Mouse (Mus musculus) frontal cortex, postnatal 36 days (tissue): ENCODE measurements at regions not wholly inside any gene's neighbourhood (a gene's known extent, or its start where the extent isn't known, plus 50 kb on each side); places are given as distances from the start of the nearest gene placed in this dataset.

Experiments used
- DNase-seq, 2 experiments: peaks; one replicate each; pipeline ENCODE4 v3.0.0; 2022; ENCODE audit warnings: low spot score in 2 of 2

DNA sequence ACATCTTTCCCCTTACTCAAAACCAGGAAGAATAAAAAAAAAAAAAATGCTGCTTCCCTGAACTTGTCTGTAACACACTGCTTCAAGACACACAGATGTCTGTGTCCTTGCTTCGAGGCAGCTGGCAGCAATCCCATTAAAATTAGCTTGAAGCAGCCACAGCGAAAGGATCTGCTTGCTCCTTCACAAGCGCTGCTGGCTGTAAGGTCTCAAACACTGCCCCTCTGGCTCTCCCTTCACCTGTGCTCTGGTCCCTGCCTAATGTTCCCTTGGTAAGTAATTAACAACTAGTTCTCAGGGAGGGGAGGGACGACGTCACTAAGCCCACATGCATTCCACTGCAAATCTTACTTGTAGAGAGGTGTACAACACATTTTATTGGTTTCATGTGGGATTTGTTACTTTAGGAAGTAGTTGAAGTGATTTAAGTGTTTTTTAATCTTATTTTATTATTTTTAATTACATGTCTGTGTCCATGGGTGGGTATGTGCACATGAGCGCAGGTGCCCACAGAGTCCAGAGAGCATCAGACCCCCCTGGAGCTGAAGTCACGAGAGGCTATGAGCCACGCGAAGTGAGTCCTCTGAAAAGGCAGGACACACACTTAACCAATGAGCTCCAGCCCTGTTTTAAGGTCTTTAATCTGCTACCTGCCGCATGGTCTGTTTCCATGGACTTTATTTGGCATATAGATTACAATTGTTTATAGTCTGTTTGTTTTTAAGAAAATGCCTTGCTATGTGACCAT is 61.1 kb upstream of the Cers6 start:
- DNase-seq: peak in 1 of 2 experiments; percentile 37

DNA sequence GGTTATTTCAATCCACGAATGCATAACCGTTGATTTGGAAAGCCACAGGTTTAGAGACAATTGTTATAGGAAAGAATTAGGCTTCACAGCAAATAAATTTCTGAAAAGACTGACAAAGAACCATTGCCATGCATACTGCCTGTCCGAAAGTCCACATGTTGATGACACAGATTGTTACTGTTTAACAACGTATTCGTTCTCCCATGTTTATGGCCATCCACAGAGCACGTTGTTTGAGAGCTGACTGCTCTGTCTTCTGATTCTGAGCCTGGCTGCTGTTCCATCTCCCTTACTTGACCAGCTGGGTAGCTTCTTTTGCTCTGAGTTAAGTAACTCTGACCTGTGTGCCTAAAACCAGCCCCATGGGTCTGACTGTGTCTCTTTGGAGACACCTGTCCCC is 57.1 kb upstream of the Cers6 start:
- DNase-seq: no peak

DNA sequence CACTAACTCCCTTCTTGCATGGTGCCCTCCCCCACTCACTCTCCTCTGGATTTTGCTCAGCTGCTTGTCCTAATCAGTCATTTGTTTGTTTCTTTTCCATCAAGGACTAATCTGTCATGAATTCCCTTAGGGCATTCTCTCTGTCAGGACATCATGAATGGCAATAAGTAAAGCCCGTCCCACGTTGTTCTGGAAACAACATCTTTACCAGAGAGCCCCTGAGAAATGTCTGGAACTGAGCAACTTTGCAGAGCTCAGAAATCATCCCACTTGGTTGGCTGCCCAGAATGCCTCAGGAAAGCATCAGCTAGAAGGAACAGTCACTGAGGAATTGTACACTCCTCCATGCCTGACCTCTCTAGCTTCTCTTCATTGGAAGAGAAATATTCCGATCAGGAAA is 55.4 kb upstream of the Cers6 start:
- DNase-seq: peak in 1 of 2 experiments; percentile 46

DNA sequence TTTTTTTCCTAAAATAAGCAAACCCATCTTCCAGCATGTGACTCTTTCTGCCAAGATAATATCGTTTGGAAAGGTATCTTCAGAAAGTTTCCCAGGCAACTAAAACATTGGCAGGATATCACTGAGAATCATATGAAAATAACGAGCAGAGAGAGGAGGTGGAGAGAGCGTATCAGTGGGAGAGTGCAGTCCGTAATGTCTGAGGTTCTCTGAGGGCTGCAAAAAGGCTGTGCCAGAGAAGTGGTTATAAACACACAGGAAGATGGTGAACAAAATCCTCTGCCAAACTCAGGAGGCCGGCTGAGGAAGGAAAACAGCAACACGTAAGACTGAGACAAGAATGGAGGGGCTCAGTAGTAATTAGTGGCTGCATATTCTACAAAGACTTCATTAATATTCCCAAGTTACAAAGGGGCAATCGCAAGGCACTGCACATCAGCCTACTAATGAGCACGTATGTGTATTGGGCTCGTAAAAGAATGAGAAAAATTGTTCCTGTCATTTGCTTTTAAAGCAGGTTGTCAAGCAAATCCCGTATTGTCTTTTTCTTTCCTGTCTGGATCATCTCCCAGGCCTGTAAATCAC is 54.8 kb upstream of the Cers6 start:
- no peak for DNase-seq
